Mouse (Mus musculus) olfactory bulb, adult 2 months (tissue): Measurements from ENCODE around the gene Gm960.

Source experiments
- CTCF ChIP-seq: fragments of 200-500 bp; IDR thresholded peaks from 2 replicates; pipeline ENCODE4 v1.5.1; 2012; ENCODE audit warnings: low read depth, mild to moderate bottlenecking, low read length, moderate library complexity; ENCODE audit not compliant: insufficient read depth
- POLR2A ChIP-seq: fragments of 200-500 bp; IDR thresholded peaks from 2 replicates; pipeline ENCODE4 v1.6.1; 2012; ENCODE audit warnings: mild to moderate bottlenecking, low read depth, low read length, moderate library complexity; ENCODE audit not compliant: insufficient read depth

DNA sequence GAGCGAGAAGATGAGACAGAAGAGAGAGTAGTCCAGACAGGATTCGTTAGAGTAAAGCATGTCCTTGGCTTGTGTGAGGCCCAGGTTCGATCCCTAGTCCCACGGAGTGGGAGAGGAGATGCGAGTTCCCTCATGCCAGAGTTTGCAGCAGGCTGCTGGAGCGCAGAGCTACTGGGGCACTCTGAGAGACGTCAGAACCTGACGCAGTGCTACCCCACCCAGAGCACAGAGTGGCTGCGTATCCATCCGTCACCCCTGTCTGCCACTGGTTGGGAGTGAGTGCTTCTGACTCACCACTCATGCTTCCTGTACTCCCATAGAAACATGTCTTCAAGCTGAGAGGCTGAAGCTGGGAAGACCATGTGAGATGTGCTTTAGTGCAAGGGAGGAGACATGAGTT, 43.0 kb upstream of the Gm960 start:
- TF ChIP-seq CTCF (no peak), POLR2A (no peak)
